Mouse (Mus musculus) midbrain, embryonic 16.5 days (tissue): ENCODE data around the gene Cenph. TPM values are rescaled to one million over a fixed set of nuclear protein-coding genes. Genes with fewer than 3 reads are reported as not detected.
A peak's percentile ranks its signal among the peaks of the same experiment; 100 is the strongest.

Source experiments
- ATAC-seq: fragments of 200-750 bp; cut with Nextera tagmentation; 2 replicates; pipeline ENCODE4 v1.8.0; 2017; ENCODE audit warnings: moderate TSS enrichment
- H3K27ac ChIP-seq: fragments of 300-500 bp; sonication (generic); 2 replicates; pipeline ENCODE4 v1.5.1; 2014; ENCODE audit warnings: mild to moderate bottlenecking, low read length, mixed read lengths
- H3K27me3 ChIP-seq: fragments of 300-500 bp; sonication (generic); 2 replicates; pipeline ENCODE4 v1.6.1; 2014; ENCODE audit warnings: low read depth, low read length, mixed read lengths; ENCODE audit not compliant: control insufficient read depth, insufficient read depth
- H3K36me3 ChIP-seq: fragments of 300-500 bp; sonication (generic); 2 replicates; pipeline ENCODE4 v1.6.1; 2014; ENCODE audit warnings: mild to moderate bottlenecking, low read length, moderate library complexity, mixed read lengths; ENCODE audit not compliant: control insufficient read depth, insufficient read depth
- H3K4me1 ChIP-seq: fragments of 300-500 bp; sonication (generic); 2 replicates; pipeline ENCODE4 v1.6.1; 2014; ENCODE audit warnings: mild to moderate bottlenecking, low read length, mixed read lengths; ENCODE audit not compliant: control insufficient read depth, insufficient read depth
- H3K4me2 ChIP-seq: fragments of 300-500 bp; sonication (generic); 2 replicates; pipeline ENCODE4 v1.6.1; 2014; ENCODE audit warnings: mild to moderate bottlenecking, low read length, mixed read lengths
- H3K4me3 ChIP-seq: fragments of 300-500 bp; sonication (generic); 2 replicates; pipeline ENCODE4 v1.5.1; 2014; ENCODE audit warnings: low read depth, mild to moderate bottlenecking, low read length, moderate library complexity, mixed read lengths
- H3K9ac ChIP-seq: fragments of 300-500 bp; sonication (generic); 2 replicates; pipeline ENCODE4 v1.6.1; 2014; ENCODE audit warnings: low read depth, low read length, mixed read lengths
- H3K9me3 ChIP-seq: fragments of 300-500 bp; sonication (generic); replicated peaks from 2 replicates; pipeline ENCODE4 v1.6.1; 2014; ENCODE audit warnings: mild to moderate bottlenecking, low read length, mixed read lengths; ENCODE audit not compliant: control insufficient read depth, poor library complexity, severe bottlenecking
- WGBS: fragments of 180-500 bp; shearing (Covaris S2); extraction: QIAGEN DNeasy Blood & Tissue Kit; methylation state at CpG from one replicate; pipeline ENCODE4 v1.1.7; 2014; 5-methylcytosine and 5-hydroxymethylcytosine counted together
- polyA plus RNA-seq: library from polyadenylated mRNA; unstranded; fragments of >200 nt; fragmentation: Nextera tagmentation; extraction: Ambion mirVana; gene quantifications from 2 replicates; pipeline ENCODE4 v1.2.1, GENCODE M21; 2015

Cenph gene
- polyA plus RNA-seq, 1 experiment from 2014 or later, result 5.1 TPM

- Histone ChIP-seq H3K27me3 (no peaks in the 10 kb centered on the region), H3K36me3 (no peaks in the 10 kb centered on the region), H3K9me3 (no peaks in the 10 kb centered on the region), H3K4me1 (no peaks in the 10 kb centered on the region), H3K4me3 (no peak overlapping the region), H3K4me2 (no peak overlapping the region), H3K9ac (no peak overlapping the region), H3K27ac (no peak overlapping the region)
- 86% methylated on average over 6 of the region's 6 CpGs for WGBS
- no peak for ATAC-seq
These were observed 22.7 kb downstream of the Cenph start for GRCm38 (mm10) chr13:100753011-100753410.

GRCm38 (mm10) chr13:100752529-100752928 lies 23.2 kb downstream of the Cenph start:
- ATAC-seq, result no peak

GRCm38 (mm10) chr13:100751402-100751801 lies 24.3 kb downstream of the Cenph start:
- 84% methylated on average over 3 of the region's 3 CpGs for WGBS
- ATAC-seq, result no peak
- no peaks in the 10 kb centered on the region for H3K9me3 ChIP-seq
- H3K4me3 ChIP-seq, result no peak overlapping the region
- H3K9ac ChIP-seq, result no peak overlapping the region
- no peaks in the 10 kb centered on the region for H3K4me1 ChIP-seq
- H3K27me3 ChIP-seq, result no peaks in the 10 kb centered on the region
- no peak overlapping the region for H3K27ac ChIP-seq
- no peak overlapping the region for H3K4me2 ChIP-seq
- H3K36me3 ChIP-seq, result no peaks in the 10 kb centered on the region

More at GRCm38 (mm10) chr13:100752529-100752928, 23.2 kb downstream of the Cenph start:
- no peak overlapping the region for H3K27ac ChIP-seq
- H3K27me3 ChIP-seq, result no peaks in the 10 kb centered on the region
- H3K4me2 ChIP-seq, result no peak overlapping the region
- no peaks in the 10 kb centered on the region for H3K4me1 ChIP-seq
- no peak overlapping the region for H3K4me3 ChIP-seq
- H3K36me3 ChIP-seq, result no peaks in the 10 kb centered on the region
- no peaks in the 10 kb centered on the region for H3K9me3 ChIP-seq
- 94% methylated on average over 8 of the region's 8 CpGs for WGBS
- H3K9ac ChIP-seq, result no peak overlapping the region

- no peak overlapping the region for H3K9ac ChIP-seq
- 83% methylated on average over 5 of the region's 5 CpGs for WGBS
- no peaks in the 10 kb centered on the region for H3K4me1 ChIP-seq
- no peaks in the 10 kb centered on the region for H3K27me3 ChIP-seq
- H3K9me3 ChIP-seq, result no peaks in the 10 kb centered on the region
- no peak overlapping the region for H3K4me3 ChIP-seq
- H3K27ac ChIP-seq, result no peak overlapping the region
- no peak overlapping the region for H3K4me2 ChIP-seq
- ATAC-seq, result no peak
- H3K36me3 ChIP-seq, result no peaks in the 10 kb centered on the region
These were observed 24.9 kb downstream of the Cenph start for GRCm38 (mm10) chr13:100750799-100751198.

GRCm38 (mm10) chr13:100748638-100749037 lies 27.1 kb downstream of the Cenph start:
- 45% methylated on average over 7 of the region's 8 CpGs for WGBS
- Histone ChIP-seq H3K36me3 (no peaks in the 10 kb centered on the region), H3K9ac (no peak overlapping the region), H3K4me1 (peaks cover 4% of the 10 kb centered on the region), H3K27me3 (no peaks in the 10 kb centered on the region), H3K9me3 (no peaks in the 10 kb centered on the region), H3K27ac (no peak overlapping the region), H3K4me3 (no peak overlapping the region), H3K4me2 (no peak overlapping the region)
- no peak for ATAC-seq

- no peak overlapping the region for H3K4me2 ChIP-seq
- ATAC-seq, result no peak
- WGBS, result 93% methylated on average over 3 of the region's 3 CpGs
These were observed 29.6 kb downstream of the Cenph start for GRCm38 (mm10) chr13:100746090-100746489.

GRCm38 (mm10) chr13:100744036-100744744 lies 31.5 kb downstream of the Cenph start, which contains the start of gene Mrps36:
TSS of gene Mrps36 (minus strand) at chr13:100744659.
- no peaks in the 10 kb centered on the region for H3K27me3 ChIP-seq
- WGBS, result under 1% methylated on average over 52 of the region's 52 CpGs
- H3K36me3 ChIP-seq, result 0 out of 2 replicates have a peak, but pooled peaks cover 2% of the 10 kb centered on the region
- no peaks in the 10 kb centered on the region for H3K9me3 ChIP-seq
- H3K27ac ChIP-seq, result peak within 1 kb of the TSS; percentile 97
- H3K9ac ChIP-seq, result peak within 1 kb of the TSS; percentile 94
- peak within 1 kb of the TSS; percentile 80 for H3K4me3 ChIP-seq
- H3K4me1 ChIP-seq, result peaks cover 14% of the 10 kb centered on the region
- peak within 1 kb of the TSS; percentile 56 for H3K4me2 ChIP-seq
- ATAC-seq, result peak; percentile 97

More at GRCm38 (mm10) chr13:100746090-100746489, 29.6 kb downstream of the Cenph start:
- Histone ChIP-seq H3K27ac (no peak overlapping the region), H3K36me3 (no peaks in the 10 kb centered on the region), H3K4me3 (no peak overlapping the region), H3K4me1 (peaks cover 14% of the 10 kb centered on the region), H3K9me3 (no peaks in the 10 kb centered on the region), H3K27me3 (no peaks in the 10 kb centered on the region), H3K9ac (no peak overlapping the region)

GRCm38 (mm10) chr13:100743346-100744035 lies 32.2 kb downstream of the Cenph start:
- 67% methylated on average over 11 of the region's 11 CpGs for WGBS
- H3K4me3 ChIP-seq, result peak overlapping the region; percentile 80
- 0 out of 2 replicates have a peak, but pooled peaks cover 2% of the 10 kb centered on the region for H3K36me3 ChIP-seq
- ATAC-seq, result peak; percentile 69
- H3K4me1 ChIP-seq, result peaks cover 14% of the 10 kb centered on the region
- no peaks in the 10 kb centered on the region for H3K27me3 ChIP-seq
- H3K9ac ChIP-seq, result peak overlapping the region; percentile 94
- H3K4me2 ChIP-seq, result peak overlapping the region; percentile 56
- H3K9me3 ChIP-seq, result no peaks in the 10 kb centered on the region
- peak overlapping the region; percentile 97 for H3K27ac ChIP-seq

- no peak overlapping the region for H3K4me3 ChIP-seq
- H3K27me3 ChIP-seq, result no peaks in the 10 kb centered on the region
- 96% methylated on average over 5 of the region's 5 CpGs for WGBS
- H3K27ac ChIP-seq, result no peak overlapping the region
- no peak overlapping the region for H3K4me2 ChIP-seq
- 0 out of 2 replicates have a peak, but pooled peaks cover 2% of the 10 kb centered on the region for H3K36me3 ChIP-seq
- peaks cover 14% of the 10 kb centered on the region for H3K4me1 ChIP-seq
- H3K9me3 ChIP-seq, result no peaks in the 10 kb centered on the region
- no peak for ATAC-seq
- no peak overlapping the region for H3K9ac ChIP-seq
These were observed 32.9 kb downstream of the Cenph start for GRCm38 (mm10) chr13:100742831-100743230.
